Mouse (Mus musculus): ENCODE results near the gene Rbm15b.

Gene Rbm15b

GRCm38 (mm10) chr9:106886828-106887702 is at the start of gene Rbm15b:
TSS of gene Rbm15b (minus strand) at chr9:106887428.
- peak; percentile 98 to 99 for DNase-seq

- DNase-seq: no peak
These were observed 47.8 kb upstream of the Rbm15b start for GRCm38 (mm10) chr9:106934998-106935397.

GRCm38 (mm10) chr9:106914878-106915277 is 27.6 kb upstream of the Rbm15b start:
- DNase-seq: no peak

- DNase-seq: no peak
These were observed 26.5 kb upstream of the Rbm15b start for GRCm38 (mm10) chr9:106913759-106914158.

- no peak for DNase-seq
These were observed 24.4 kb upstream of the Rbm15b start for GRCm38 (mm10) chr9:106911624-106912023.

- no peak for DNase-seq
These were observed 21.5 kb upstream of the Rbm15b start for GRCm38 (mm10) chr9:106908715-106909114.

- no peak for DNase-seq
These were observed 20.9 kb upstream of the Rbm15b start for GRCm38 (mm10) chr9:106908174-106908573.

- DNase-seq: no peak
These were observed 19.4 kb upstream of the Rbm15b start for GRCm38 (mm10) chr9:106906597-106906996.

GRCm38 (mm10) chr9:106903791-106904134 is 16.5 kb upstream of the Rbm15b start:
- DNase-seq: no peak

GRCm38 (mm10) chr9:106903099-106903790 is 16.0 kb upstream of the Rbm15b start:
- no peak for DNase-seq

GRCm38 (mm10) chr9:106901596-106901995 is 14.4 kb upstream of the Rbm15b start:
- DNase-seq: no peak

GRCm38 (mm10) chr9:106898901-106899300 is 11.7 kb upstream of the Rbm15b start:
- DNase-seq: no peak

- DNase-seq: no peak
These were observed 6.1 kb upstream of the Rbm15b start for GRCm38 (mm10) chr9:106893327-106893726.

GRCm38 (mm10) chr9:106892552-106892875 is 5.3 kb upstream of the Rbm15b start:
- DNase-seq: no peak

GRCm38 (mm10) chr9:106891829-106892551 is 4.8 kb upstream of the Rbm15b start, which contains the start of gene Manf:
TSS of gene Manf (minus strand) at chr9:106891979.
- peak; percentile 94 to 98 for DNase-seq

- DNase-seq: no peak
These were observed 4.1 kb upstream of the Rbm15b start for GRCm38 (mm10) chr9:106891341-106891741.

GRCm38 (mm10) chr9:106890496-106891240 is 3.4 kb upstream of the Rbm15b start:
- no peak for DNase-seq

GRCm38 (mm10) chr9:106889321-106889720 is 2.1 kb upstream of the Rbm15b start:
- no peak for DNase-seq

GRCm38 (mm10) chr9:106888346-106888745 is 1.1 kb upstream of the Rbm15b start:
- DNase-seq: no peak

- DNase-seq: peak; percentile 65 to 77
These were observed 1.1 kb downstream of the Rbm15b start for GRCm38 (mm10) chr9:106885901-106886731.

- DNase-seq: peak in 1 of 2 experiments; percentile 31
These were observed 2.0 kb downstream of the Rbm15b start for GRCm38 (mm10) chr9:106884996-106885900.

Measured in thymus, postnatal 36 days (tissue).